Mouse (Mus musculus) forebrain, postnatal 0 days (tissue): ENCODE measurements around the gene Tmem145. TPM values are rescaled to one million over a fixed set of nuclear protein-coding genes. Genes with fewer than 3 reads are reported as not detected.

ENCODE experiments used
- ATAC-seq: fragments of 200-750 bp; cut with Nextera tagmentation; 2 replicates; pipeline ENCODE4 v1.8.0; 2017; ENCODE audit warnings: mild to moderate bottlenecking, moderate library complexity
- DNase-seq: peaks from one replicate; pipeline ENCODE4 v3.0.0-alpha.2; 2015
- H3K27ac ChIP-seq: fragments of 300-500 bp; sonication (generic); 2 replicates; pipeline ENCODE4 v1.5.1; 2014; ENCODE audit warnings: low read depth, mild to moderate bottlenecking, antibody characterized with exemption, low read length, moderate library complexity, mixed read lengths
- H3K27me3 ChIP-seq: fragments of 300-500 bp; sonication (generic); 2 replicates; pipeline ENCODE4 v1.6.1; 2014; ENCODE audit warnings: mild to moderate bottlenecking, low read length, mixed read lengths; ENCODE audit not compliant: insufficient read depth
- H3K36me3 ChIP-seq: fragments of 300-500 bp; sonication (generic); 2 replicates; pipeline ENCODE4 v1.6.1; 2014; ENCODE audit warnings: mild to moderate bottlenecking, moderate library complexity; ENCODE audit not compliant: insufficient read depth
- H3K4me1 ChIP-seq: fragments of 300-500 bp; sonication (generic); 2 replicates; pipeline ENCODE4 v1.6.1; 2014; ENCODE audit warnings: antibody characterized with exemption; ENCODE audit not compliant: insufficient read depth
- H3K4me2 ChIP-seq: fragments of 300-500 bp; sonication (generic); 2 replicates; pipeline ENCODE4 v1.6.1; 2014; ENCODE audit warnings: low read depth, mild to moderate bottlenecking, moderate library complexity
- H3K4me3 ChIP-seq: fragments of 300-500 bp; sonication (generic); 2 replicates; pipeline ENCODE4 v1.5.1; 2014; ENCODE audit warnings: low read depth, low read length, mixed read lengths
- H3K9ac ChIP-seq: fragments of 300-500 bp; sonication (generic); 2 replicates; pipeline ENCODE4 v1.6.1; 2014; ENCODE audit warnings: mild to moderate bottlenecking
- H3K9me3 ChIP-seq: fragments of 300-500 bp; sonication (generic); 2 replicates; pipeline ENCODE4 v1.6.1; 2016; ENCODE audit warnings: low read length
- CTCF ChIP-seq: sonication (generic); IDR thresholded peaks from 2 replicates; pipeline ENCODE4 v1.5.1; 2016; ENCODE audit warnings: antibody characterized with exemption, control low read depth, low read depth
- WGBS: fragments of 180-500 bp; shearing (Covaris S2); extraction: QIAGEN DNeasy Blood & Tissue Kit; methylation state at CpG from one replicate; pipeline ENCODE4 v1.1.7; 2014; 5-methylcytosine and 5-hydroxymethylcytosine counted together
- polyA plus RNA-seq: library from polyadenylated mRNA; unstranded; fragments of >200 nt; fragmentation: Nextera tagmentation; extraction: Ambion mirVana; gene quantifications from 2 replicates; pipeline ENCODE4 v1.2.1, GENCODE M21; 2015
- total RNA-seq: library from RNA; depleted of rRNA; stranded (reverse); fragments of >200 nt; gene quantifications from 2 replicates; pipeline ENCODE4 v1.2.3, GENCODE M21; 2014

Tmem145 gene
- total and polyA plus RNA-seq, 2 experiments from 2014 or later = 63.2 to 68.0 TPM

- no peak for TF ChIP-seq CTCF
- DNase-seq (no peak), ATAC-seq (no peak)
- H3K4me2 ChIP-seq = peak overlapping the region; percentile 94
- H3K4me1 ChIP-seq = peaks cover 25% of the 10 kb centered on the region
- peak overlapping the region; percentile 56 for H3K4me3 ChIP-seq
- H3K36me3 ChIP-seq = peaks cover 10% of the 10 kb centered on the region; the same call in 1 of the 2 replicates
- H3K27ac ChIP-seq = peak overlapping the region; percentile 99
- no peaks in the 10 kb centered on the region for H3K9me3 ChIP-seq
- H3K27me3 ChIP-seq = no peaks in the 10 kb centered on the region
- 0 out of 2 replicates have a peak overlapping the region, but pooled peaks have one; percentile 3 for H3K9ac ChIP-seq
- 7% methylated on average over 4 of the region's 4 CpGs for WGBS
Measured at GRCm38 (mm10) chr7:25277998-25278340, 27.9 kb upstream of the Tmem145 start.

DNA sequence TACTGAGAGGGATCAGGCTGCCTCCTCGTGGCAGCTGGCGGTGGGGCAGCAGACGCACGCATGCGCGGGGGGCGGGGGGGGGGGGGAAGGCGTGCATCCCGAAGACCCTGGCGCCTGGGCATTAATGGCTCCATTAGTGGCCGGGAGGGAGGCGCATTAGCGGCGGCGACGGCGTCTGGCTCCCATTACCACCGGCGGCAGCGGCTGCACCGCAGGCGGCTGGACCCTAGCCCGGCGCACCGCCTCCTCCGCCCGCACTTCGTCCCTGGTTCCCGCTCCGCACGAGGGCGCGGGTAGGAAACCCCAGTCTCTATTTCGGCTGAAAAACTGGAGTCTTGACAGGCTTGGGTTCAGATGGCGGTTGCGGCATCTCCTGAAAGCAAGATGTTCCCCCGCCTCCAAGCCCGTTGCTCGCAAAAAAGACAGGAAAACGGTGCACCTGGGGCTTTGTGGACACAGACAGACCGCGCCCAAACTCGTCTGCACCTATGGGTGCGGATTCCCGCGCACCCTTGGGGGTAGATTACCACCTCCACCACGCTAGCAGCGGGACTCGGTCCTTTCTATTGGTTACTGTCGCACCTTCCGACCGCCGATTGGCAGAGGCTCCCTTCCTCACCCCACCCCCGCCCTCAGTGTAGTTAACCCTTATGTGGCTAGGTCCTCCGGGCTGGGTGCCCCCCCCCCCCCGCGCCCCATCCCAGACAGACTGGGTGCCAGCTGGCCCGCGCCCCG, 27.4 kb upstream of the Tmem145 start:
- Histone ChIP-seq H3K36me3 (0 out of 2 replicates have a peak, but pooled peaks cover 5% of the 10 kb centered on the region), H3K27ac (peak overlapping the region; percentile 99), H3K4me2 (peak overlapping the region; percentile 94), H3K4me1 (peaks cover 27% of the 10 kb centered on the region), H3K9me3 (no peaks in the 10 kb centered on the region), H3K27me3 (no peaks in the 10 kb centered on the region), H3K4me3 (peak overlapping the region; percentile 56), H3K9ac (peak overlapping the region; percentile 86)
- peak; percentile 96 for DNase-seq
- TF ChIP-seq CTCF = peak; percentile 70
- WGBS = under 1% methylated on average over 55 of the region's 60 CpGs
- peak; percentile 83 for ATAC-seq

DNA sequence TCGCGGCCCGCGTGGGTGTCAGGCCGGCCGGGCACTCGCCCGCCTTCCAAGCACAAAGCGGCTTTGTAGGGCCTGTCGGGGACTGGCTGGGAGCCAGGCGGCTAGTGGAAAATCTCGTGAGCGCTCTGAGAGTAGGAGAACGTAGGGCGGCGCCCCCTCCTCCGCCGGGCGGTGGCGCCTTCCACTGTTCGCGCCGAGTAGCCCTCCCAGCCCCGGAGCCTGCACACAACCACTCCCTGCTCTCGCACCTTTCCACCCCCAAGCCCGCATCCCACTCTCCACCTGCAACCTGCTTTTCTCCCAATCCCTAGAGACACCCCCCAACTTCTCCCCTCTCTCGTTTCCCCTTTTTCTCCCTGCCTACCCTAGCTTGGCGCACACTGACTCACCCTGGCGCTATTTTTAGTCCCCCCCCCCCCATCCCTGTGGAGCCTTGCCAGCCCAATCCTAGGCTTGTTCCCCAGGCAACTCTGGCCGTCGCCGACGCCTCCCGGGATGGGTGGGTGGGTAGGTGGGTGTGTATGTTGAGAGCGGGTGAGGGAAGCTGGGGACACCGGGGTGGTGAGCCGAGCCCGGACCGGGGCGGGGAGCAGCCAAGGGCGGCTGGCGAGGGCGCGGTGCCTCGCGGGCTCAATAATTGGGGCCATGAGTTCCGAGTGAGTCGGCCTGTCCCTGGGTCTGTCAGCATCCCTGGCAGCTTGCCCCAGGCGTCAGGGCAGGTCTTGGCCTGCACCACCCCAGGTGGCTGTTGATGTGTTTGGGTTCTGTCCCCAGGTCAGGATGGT, 26.6 kb upstream of the Tmem145 start:
- 1% methylated on average over 49 of the region's 49 CpGs for WGBS
- Histone ChIP-seq H3K27ac (peak overlapping the region; percentile 99), H3K4me3 (peak overlapping the region; percentile 56), H3K9ac (peak overlapping the region; percentile 86), H3K36me3 (no peaks in the 10 kb centered on the region), H3K27me3 (no peaks in the 10 kb centered on the region), H3K9me3 (no peaks in the 10 kb centered on the region), H3K4me1 (peaks cover 34% of the 10 kb centered on the region), H3K4me2 (peak overlapping the region; percentile 94)
- ATAC-seq = peak; percentile 69
- peak; percentile 52 for TF ChIP-seq CTCF
- peak; percentile 92 for DNase-seq

- ATAC-seq = no peak
- H3K4me1 ChIP-seq = peaks cover 40% of the 10 kb centered on the region
Measured at GRCm38 (mm10) chr7:25279861-25280791, 25.8 kb upstream of the Tmem145 start.

GRCm38 (mm10) chr7:25281166-25281733, 24.7 kb upstream of the Tmem145 start:
- 12% methylated on average over 12 of the region's 12 CpGs for WGBS
- Histone ChIP-seq H3K4me3 (peak overlapping the region; percentile 77), H3K27ac (peak overlapping the region; percentile 99), H3K9me3 (no peaks in the 10 kb centered on the region), H3K27me3 (no peaks in the 10 kb centered on the region), H3K4me2 (peak overlapping the region; percentile 94), H3K36me3 (peaks cover 16% of the 10 kb centered on the region), H3K4me1 (peaks cover 40% of the 10 kb centered on the region), H3K9ac (peak overlapping the region; percentile 39; the same call in 1 of the 2 replicates)
- DNase-seq = no peak
- TF ChIP-seq CTCF = no peak
- no peak for ATAC-seq

More at GRCm38 (mm10) chr7:25279861-25280791, 25.8 kb upstream of the Tmem145 start:
- TF ChIP-seq CTCF = no peak
- DNase-seq = peak; percentile 50
- Histone ChIP-seq H3K9me3 (no peaks in the 10 kb centered on the region), H3K27me3 (no peaks in the 10 kb centered on the region), H3K4me2 (peak overlapping the region; percentile 94), H3K36me3 (peaks cover 5% of the 10 kb centered on the region; the same call in 1 of the 2 replicates), H3K27ac (peak overlapping the region; percentile 99), H3K4me3 (peak overlapping the region; percentile 56), H3K9ac (peak overlapping the region; percentile 86)
- 5% methylated on average over 6 of the region's 6 CpGs for WGBS
